Mouse (Mus musculus): Measurements from ENCODE around the gene Olfr672. TPM values are rescaled to one million over a fixed set of nuclear protein-coding genes. Genes with fewer than 3 reads are reported as not detected.
A peak's percentile ranks its signal among the peaks of the same experiment; 100 is the strongest.
"Not testable (repeated sequence)": the region's sequence is repeated elsewhere in the genome, so short reads cannot be mapped to it uniquely, and the experiment has no call there.

The Olfr672 gene
- not detected for polyA plus RNA-seq (2017; shearing (Covaris generic))

GRCm38 (mm10) chr7:105001929-105002328, at the start of gene Olfr672:
Gene Olfr672, minus strand, starts transcription at chr7:105002029.
- ATAC-seq: no peak

GRCm38 (mm10) chr7:105033836-105034235, 32.0 kb upstream of the Olfr672 start:
- not testable (repeated sequence) for ATAC-seq

GRCm38 (mm10) chr7:105032398-105032797, 30.6 kb upstream of the Olfr672 start, which contains the start of gene Olfr676:
Gene Olfr676, plus strand, starts transcription at chr7:105032698.
- no peak for ATAC-seq

GRCm38 (mm10) chr7:105028360-105028759, 26.5 kb upstream of the Olfr672 start, which contains the start of gene Olfr675:
Gene Olfr675, minus strand, starts transcription at chr7:105028460.
- no peak for ATAC-seq

GRCm38 (mm10) chr7:105022530-105022929, 20.7 kb upstream of the Olfr672 start:
- ATAC-seq: no peak

GRCm38 (mm10) chr7:104979026-104979425, 22.8 kb downstream of the Olfr672 start, which contains the start of gene Olfr671:
Gene Olfr671, minus strand, starts transcription at chr7:104979126.
- ATAC-seq: no peak

GRCm38 (mm10) chr7:104972507-104972906, 29.3 kb downstream of the Olfr672 start:
- ATAC-seq: not testable (repeated sequence)

GRCm38 (mm10) chr7:104962520-104962919, 39.3 kb downstream of the Olfr672 start, which contains the start of gene Olfr670:
Gene Olfr670, minus strand, starts transcription at chr7:104962620.
- ATAC-seq: no peak

GRCm38 (mm10) chr7:104950234-104950633, 51.6 kb downstream of the Olfr672 start:
- ATAC-seq: peak; percentile 54

Other genes with a start within 250 kb of the Olfr672 start
- not detected for gene Usp17le, start 224.6 kb downstream of the Olfr672 start, polyA plus RNA-seq (2017; shearing (Covaris generic))
- not detected for gene Usp17lb, start 159.4 kb downstream of the Olfr672 start, polyA plus RNA-seq (2017; shearing (Covaris generic))
- gene Usp17la, start 145.0 kb downstream of the Olfr672 start, polyA plus RNA-seq (2017; shearing (Covaris generic)): not detected
- gene Olfr665, start 124.0 kb downstream of the Olfr672 start, polyA plus RNA-seq (2017; shearing (Covaris generic)): not detected
- gene Olfr666, start 106.1 kb downstream of the Olfr672 start, polyA plus RNA-seq (2017; shearing (Covaris generic)): not detected
- gene Olfr667, start 80.5 kb downstream of the Olfr672 start, polyA plus RNA-seq (2017; shearing (Covaris generic)): not detected
- gene Olfr668, start 74.0 kb downstream of the Olfr672 start, polyA plus RNA-seq (2017; shearing (Covaris generic)): not detected
- not detected for gene Olfr669, start 67.8 kb downstream of the Olfr672 start, polyA plus RNA-seq (2017; shearing (Covaris generic))
- not detected for gene Olfr670, start 39.4 kb downstream of the Olfr672 start, polyA plus RNA-seq (2017; shearing (Covaris generic))
- not detected for gene Olfr671, start 22.9 kb downstream of the Olfr672 start, polyA plus RNA-seq (2017; shearing (Covaris generic))
- under 1 TPM in 1 of 3 experiments, not detected in 2; 0.16 TPM for gene Olfr675, start 26.4 kb upstream of the Olfr672 start, polyA plus RNA-seq (2017; shearing (Covaris generic))
- gene Olfr676, start 30.7 kb upstream of the Olfr672 start, polyA plus RNA-seq (2017; shearing (Covaris generic)): not detected
- not detected for gene Olfr677, start 49.3 kb upstream of the Olfr672 start, polyA plus RNA-seq (2017; shearing (Covaris generic))
- not detected for gene Olfr678, start 62.4 kb upstream of the Olfr672 start, polyA plus RNA-seq (2017; shearing (Covaris generic))
- gene Olfr679, start 79.2 kb upstream of the Olfr672 start, polyA plus RNA-seq (2017; shearing (Covaris generic)): not detected
- not detected for gene Olfr680-ps1, start 90.8 kb upstream of the Olfr672 start, polyA plus RNA-seq (2017; shearing (Covaris generic))
- not detected for gene Olfr681, start 114.8 kb upstream of the Olfr672 start, polyA plus RNA-seq (2017; shearing (Covaris generic))
- gene Olfr683, start 145.0 kb upstream of the Olfr672 start, polyA plus RNA-seq (2017; shearing (Covaris generic)): not detected
- gene Olfr684, start 161.6 kb upstream of the Olfr672 start, polyA plus RNA-seq (2017; shearing (Covaris generic)): under 1 TPM in 1 of 3 experiments, not detected in 2; 0.30 TPM
- gene Olfr685, start 184.0 kb upstream of the Olfr672 start, polyA plus RNA-seq (2017; shearing (Covaris generic)): not detected
- gene Olfr686, start 205.5 kb upstream of the Olfr672 start, polyA plus RNA-seq (2017; shearing (Covaris generic)): not detected

All from inflammation-experienced regulatory T-cells, adult 6 months (primary cell).